Mouse (Mus musculus) liver, adult 2 months (tissue): ENCODE measurements around the gene Trmt61a.

ENCODE experiments used
- CTCF ChIP-seq: fragments of 200-500 bp; IDR thresholded peaks from 2 replicates; pipeline ENCODE4 v1.5.1; 2011; ENCODE audit warnings: low read depth, low read length, control low read depth
- POLR2A ChIP-seq: fragments of 200-500 bp; IDR thresholded peaks from 2 replicates; pipeline ENCODE4 v1.6.1; 2011; ENCODE audit warnings: low read length, control low read depth; ENCODE audit not compliant: insufficient read depth; ENCODE audit errors: extremely low read depth

- TF ChIP-seq CTCF (no peak), POLR2A (no peak)
Measured at GRCm38 (mm10) chr12:111659331-111659730, 18.6 kb upstream of the Trmt61a start.
